Mouse (Mus musculus) MEL (cell line): ENCODE data around the gene Sult6b2. TPM values are rescaled to one million over a fixed set of nuclear protein-coding genes. Genes with fewer than 3 reads are reported as not detected.

Experiments used
- DNase-seq: peaks from one replicate; pipeline ENCODE4 v3.0.0; 2011; ENCODE audit warnings: low read depth, low spot score
- H3K27ac ChIP-seq: 2 replicates; pipeline ENCODE4 v1.5.1; 2012; ENCODE audit warnings: low read depth, mild to moderate bottlenecking, control low read depth, low read length, moderate library complexity; ENCODE audit not compliant: control insufficient read depth
- H3K27me3 ChIP-seq, 2 experiments: fragments of 150-350 bp in 1 of 2; sonication (generic) in 1 of 2; 2 replicates each; pipeline ENCODE4 v1.6.1; 2012; ENCODE audit warnings: low read length in 2 of 2, mild to moderate bottlenecking in 2 of 2, improper control_type of control experiment in 1 of 2, moderate library complexity in 1 of 2; ENCODE audit not compliant: insufficient read depth in 2 of 2, control insufficient read depth in 1 of 2
- H3K36me3 ChIP-seq, 2 experiments: 2 replicates each; pipeline ENCODE4 v1.6.1; 2012 to 2014; ENCODE audit warnings: low read length in 2 of 2, improper control_type of control experiment in 1 of 2, inconsistent platforms in 1 of 2, mild to moderate bottlenecking in 1 of 2; ENCODE audit not compliant: insufficient read depth in 2 of 2, control insufficient read depth in 1 of 2
- H3K4me1 ChIP-seq, 2 experiments: fragments of 150-350 bp in 1 of 2; sonication (generic) in 1 of 2; 2 replicates each; pipeline ENCODE4 v1.6.1; 2012; ENCODE audit warnings: low read length in 2 of 2, improper control_type of control experiment in 1 of 2, mild to moderate bottlenecking in 1 of 2; ENCODE audit not compliant: insufficient read depth in 2 of 2, control insufficient read depth in 1 of 2
- H3K4me3 ChIP-seq, 2 experiments: fragments of 150-350 bp in 1 of 2; sonication (generic) in 1 of 2; 2 replicates each; pipeline ENCODE4 v1.5.1; 2012; ENCODE audit warnings: low read depth in 2 of 2, low read length in 2 of 2, mild to moderate bottlenecking in 2 of 2, moderate library complexity in 2 of 2, control low read depth in 1 of 2, improper control_type of control experiment in 1 of 2; ENCODE audit not compliant: control insufficient read depth in 1 of 2, insufficient read depth in 1 of 2
- H3K79me2 ChIP-seq: 2 replicates; pipeline ENCODE4 v1.6.1; 2012; ENCODE audit warnings: mild to moderate bottlenecking, low read length, moderate library complexity; ENCODE audit not compliant: control insufficient read depth, poor library complexity, insufficient read depth
- H3K9ac ChIP-seq: 2 replicates; pipeline ENCODE4 v1.6.1; 2012; ENCODE audit warnings: low read depth, mild to moderate bottlenecking, control low read depth, low read length, moderate library complexity; ENCODE audit not compliant: control insufficient read depth, poor library complexity, severe bottlenecking
- H3K9me3 ChIP-seq: fragments of 150-350 bp; sonication (generic); replicated peaks from 2 replicates; pipeline ENCODE4 v1.6.1; 2012; ENCODE audit warnings: mild to moderate bottlenecking, low read length, improper control_type of control experiment, moderate library complexity; ENCODE audit not compliant: insufficient read depth
- BHLHE40 ChIP-seq: IDR thresholded peaks from 2 replicates; pipeline ENCODE4 v1.6.1; 2012; ENCODE audit warnings: low read depth, mild to moderate bottlenecking, inconsistent platforms, low read length, improper control_type of control experiment, borderline replicate concordance
- CHD1 ChIP-seq: IDR thresholded peaks from 2 replicates; pipeline ENCODE4 v1.6.1; 2012; ENCODE audit warnings: low read depth, mild to moderate bottlenecking, inconsistent platforms, low read length, improper control_type of control experiment
- CHD2 ChIP-seq: IDR thresholded peaks from 2 replicates; pipeline ENCODE4 v1.6.1; 2011; ENCODE audit warnings: low read length, improper control_type of control experiment
- CTCF ChIP-seq, 3 experiments: IDR thresholded peaks in 2 of 3; conservative IDR thresholded peaks in 1 of 3; 2 replicates each; pipeline ENCODE4 v1.5.1; 2011 to 2012; ENCODE audit warnings: low read length in 3 of 3, low read depth in 2 of 3, mild to moderate bottlenecking in 2 of 3, improper control_type of control experiment in 1 of 3, inconsistent platforms in 1 of 3, mixed read lengths in 1 of 3, moderate library complexity in 1 of 3; ENCODE audit not compliant: control insufficient read depth in 1 of 3, insufficient read depth in 1 of 3, poor library complexity in 1 of 3, severe bottlenecking in 1 of 3
- ELF1 ChIP-seq: IDR thresholded peaks from 2 replicates; pipeline ENCODE4 v1.6.1; 2014; ENCODE audit warnings: low read depth, mild to moderate bottlenecking, inconsistent platforms, low read length, improper control_type of control experiment, moderate library complexity
- EP300 ChIP-seq, 2 experiments: IDR thresholded peaks; 2 replicates each; pipeline ENCODE4 v1.6.1; 2011; ENCODE audit warnings: improper control_type of control experiment in 2 of 2, low read length in 2 of 2, low read depth in 1 of 2, mild to moderate bottlenecking in 1 of 2
- GABPA ChIP-seq: IDR thresholded peaks from 2 replicates; pipeline ENCODE4 v1.6.1; 2012; ENCODE audit warnings: low read depth, mild to moderate bottlenecking, inconsistent platforms, low read length, improper control_type of control experiment, moderate library complexity
- GATA1 ChIP-seq: IDR thresholded peaks from 2 replicates; pipeline ENCODE4 v1.6.1; 2011; ENCODE audit warnings: low read depth, low read length, improper control_type of control experiment
- HCFC1 ChIP-seq: IDR thresholded peaks from 2 replicates; pipeline ENCODE4 v1.6.1; 2012; ENCODE audit warnings: low read depth, mild to moderate bottlenecking, inconsistent platforms, low read length, improper control_type of control experiment, moderate library complexity
- JUND ChIP-seq: IDR thresholded peaks from 2 replicates; pipeline ENCODE4 v1.6.1; 2011; ENCODE audit warnings: low read depth, mild to moderate bottlenecking, improper control_type of control experiment, low read length
- KAT2A ChIP-seq: conservative IDR thresholded peaks from 2 replicates; pipeline ENCODE4 v1.6.1; 2012; ENCODE audit warnings: low read depth, low read length, improper control_type of control experiment, inconsistent platforms
- MAFK ChIP-seq: IDR thresholded peaks from 2 replicates; pipeline ENCODE4 v1.6.1; 2011; ENCODE audit warnings: low read depth, mild to moderate bottlenecking, low read length, improper control_type of control experiment, borderline replicate concordance
- MAX ChIP-seq: IDR thresholded peaks from 2 replicates; pipeline ENCODE4 v1.6.1; 2011; ENCODE audit warnings: low read length, improper control_type of control experiment
- MXI1 ChIP-seq: IDR thresholded peaks from 2 replicates; pipeline ENCODE4 v1.6.1; 2011; ENCODE audit warnings: mild to moderate bottlenecking, low read depth, low read length, improper control_type of control experiment
- MYC ChIP-seq: IDR thresholded peaks from 2 replicates; pipeline ENCODE4 v1.6.1; 2011; ENCODE audit warnings: low read depth, mild to moderate bottlenecking, low read length, improper control_type of control experiment, moderate library complexity
- POLR2A ChIP-seq, 2 experiments: IDR thresholded peaks; 2 replicates each; pipeline ENCODE4 v1.6.1; 2011 to 2012; ENCODE audit warnings: low read length in 2 of 2, mild to moderate bottlenecking in 2 of 2, control low read depth in 1 of 2, improper control_type of control experiment in 1 of 2, low read depth in 1 of 2, moderate library complexity in 1 of 2; ENCODE audit not compliant: control insufficient read depth in 1 of 2, insufficient read depth in 1 of 2, poor library complexity in 1 of 2
- POLR2AphosphoS2 ChIP-seq: IDR thresholded peaks from 2 replicates; pipeline ENCODE4 v1.6.1; 2011; ENCODE audit warnings: low read length, improper control_type of control experiment
- POLR2AphosphoS5 ChIP-seq: IDR thresholded peaks from 2 replicates; pipeline ENCODE4 v1.6.1; 2012; ENCODE audit warnings: low read depth, borderline replicate concordance, mild to moderate bottlenecking, inconsistent platforms, low read length, moderate library complexity, mixed read lengths
- RAD21 ChIP-seq: IDR thresholded peaks from 2 replicates; pipeline ENCODE4 v1.6.1; 2011; ENCODE audit warnings: mild to moderate bottlenecking, low read depth, low read length, improper control_type of control experiment
- SIN3A ChIP-seq: IDR thresholded peaks from 2 replicates; pipeline ENCODE4 v1.6.1; 2012; ENCODE audit warnings: low read length, improper control_type of control experiment, inconsistent platforms
- TAL1 ChIP-seq: IDR thresholded peaks from 2 replicates; pipeline ENCODE4 v1.6.1; 2012; ENCODE audit warnings: mild to moderate bottlenecking, inconsistent platforms, low read length, moderate library complexity, mixed read lengths
- TBP ChIP-seq: IDR thresholded peaks from 2 replicates; pipeline ENCODE4 v1.8.0; 2011; ENCODE audit warnings: low read depth, low read length, improper control_type of control experiment
- TCF12 ChIP-seq: IDR thresholded peaks from 2 replicates; pipeline ENCODE4 v1.6.1; 2014; ENCODE audit warnings: low read depth, mild to moderate bottlenecking, inconsistent platforms, low read length, improper control_type of control experiment, moderate library complexity
- USF1 ChIP-seq: IDR thresholded peaks from 2 replicates; pipeline ENCODE4 v1.6.1; 2014; ENCODE audit warnings: low read depth, mild to moderate bottlenecking, inconsistent platforms, low read length, improper control_type of control experiment, moderate library complexity
- USF2 ChIP-seq, 2 experiments: IDR thresholded peaks; 2 replicates each; pipeline ENCODE4 v1.6.1; 2011 to 2012; ENCODE audit warnings: improper control_type of control experiment in 2 of 2, low read length in 2 of 2, borderline replicate concordance in 1 of 2, inconsistent platforms in 1 of 2, low read depth in 1 of 2, mild to moderate bottlenecking in 1 of 2; ENCODE audit not compliant: insufficient read depth in 1 of 2
- ZC3H11A ChIP-seq: IDR thresholded peaks from 2 replicates; pipeline ENCODE4 v1.6.1; 2012; ENCODE audit warnings: low read depth, mild to moderate bottlenecking, inconsistent platforms, low read length, improper control_type of control experiment
- ZKSCAN1 ChIP-seq: IDR thresholded peaks from 2 replicates; pipeline ENCODE4 v1.6.1; 2012; ENCODE audit warnings: low read depth, mild to moderate bottlenecking, inconsistent platforms, low read length, improper control_type of control experiment, moderate library complexity
- ZMIZ1 ChIP-seq: IDR thresholded peaks from 2 replicates; pipeline ENCODE4 v1.6.1; 2012; ENCODE audit warnings: low read depth, mild to moderate bottlenecking, inconsistent platforms, low read length, improper control_type of control experiment, moderate library complexity
- ZNF384 ChIP-seq: IDR thresholded peaks from 2 replicates; pipeline ENCODE4 v1.6.1; 2012; ENCODE audit warnings: low read depth, mild to moderate bottlenecking, inconsistent platforms, low read length, improper control_type of control experiment
- polyA plus RNA-seq, 2 experiments: library from polyadenylated mRNA; stranded (reverse) in 1 of 2; unstranded in 1 of 2; fragments of >175 nt in 1 of 2; fragments of >200 nt in 1 of 2; gene quantifications; 2 replicates each; pipeline versions ENCODE4 v1.2.1 to v1.2.4; 2012; ENCODE audit warnings: low replicate concordance in 2 of 2, low read depth in 1 of 2; ENCODE audit not compliant: insufficient read length in 2 of 2, insufficient read depth in 1 of 2, missing spikeins in 1 of 2
- total RNA-seq: library from RNA; depleted of rRNA; stranded (reverse); fragments of 300-350 nt; gene quantifications from 2 replicates; pipeline ENCODE4 v1.2.3, GENCODE M21; 2012; rRNA removed

Sult6b2 gene
- total RNA-seq, result not detected in 2 replicates
- polyA plus RNA-seq, result under 1 TPM in 1 of 2 experiments, not detected in 1; 0.07 TPM

DNA sequence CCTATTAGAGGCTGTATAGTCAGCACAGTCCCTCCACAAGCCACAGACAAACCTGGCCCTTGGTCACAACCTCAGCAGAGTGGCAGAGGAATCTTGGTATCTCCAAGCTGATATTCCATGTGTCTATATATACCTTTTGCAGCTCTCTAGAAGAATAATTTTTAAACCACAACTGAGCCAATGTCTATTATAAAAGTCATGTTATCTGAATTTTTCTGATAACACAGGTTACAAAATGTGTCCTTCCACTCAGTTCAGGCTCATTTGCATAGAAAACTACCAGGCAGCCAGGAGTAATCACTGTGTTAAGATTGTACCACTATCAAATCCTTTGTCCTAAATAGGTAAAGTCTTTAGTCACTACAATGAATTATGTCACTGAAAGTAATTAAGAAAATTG lies at the start of gene Sult6b2:
Gene Sult6b2, minus strand, starts transcription at position 101 of the 400 bp plus-strand sequence.
- TF ChIP-seq ZMIZ1 (no peak), HCFC1 (no peak), ZKSCAN1 (no peak), KAT2A (no peak), MYC (no peak), BHLHE40 (no peak), ELF1 (no peak), POLR2AphosphoS2 (no peak), USF2 (IDR thresholded peaks at IDR 0.05; ENCODE audit: borderline replicate concordance in 1 of 2, insufficient read depth in 1 of 2, low read depth in 1 of 2, low read length in 2 of 2) (no peak), EP300 (IDR thresholded peaks at IDR 0.05; ENCODE audit: low read depth in 1 of 2, low read length in 2 of 2) (no peak), USF1 (no peak), GABPA (no peak), TCF12 (no peak), RAD21 (no peak), TAL1 (no peak), TBP (no peak), POLR2A (IDR thresholded peaks at IDR 0.05; ENCODE audit: control insufficient read depth in 1 of 2, insufficient read depth in 1 of 2, low read depth in 1 of 2, low read length in 2 of 2, poor library complexity in 1 of 2) (no peak), CTCF (IDR thresholded peaks at IDR 0.05 in 2 of 3, conservative IDR thresholded peaks at IDR 0.05 in 1 of 3; ENCODE audit: control insufficient read depth in 1 of 3, insufficient read depth in 1 of 3, low read depth in 2 of 3, low read length in 3 of 3, poor library complexity in 1 of 3, severe bottlenecking in 1 of 3) (no peak), GATA1 (no peak)
- H3K27ac ChIP-seq, result no peak within 1 kb of the TSS

GRCm38 (mm10) chr6:142852419-142853377 lies 48.4 kb upstream of the Sult6b2 start:
- H3K4me1 ChIP-seq, result no peaks in the 10 kb centered on the region
- TF ChIP-seq TCF12 (no peak), USF1 (no peak), POLR2AphosphoS5 (no peak), CHD1 (no peak), ZC3H11A (no peak), MAFK (no peak), TAL1 (no peak), ZNF384 (no peak), SIN3A (no peak), JUND (no peak), POLR2A (IDR thresholded peaks at IDR 0.05; ENCODE audit: control insufficient read depth in 1 of 2, insufficient read depth in 1 of 2, low read depth in 1 of 2, low read length in 2 of 2, poor library complexity in 1 of 2) (no peak), RAD21 (no peak), GATA1 (no peak), CHD2 (no peak), MXI1 (no peak), GABPA (no peak), EP300 (IDR thresholded peaks at IDR 0.05; ENCODE audit: low read depth in 1 of 2, low read length in 2 of 2) (no peak), MAX (no peak), TBP (no peak)
- no peaks in the 10 kb centered on the region; a peak in 1 of 4 replicates for H3K36me3 ChIP-seq
- no peak overlapping the region for H3K27ac ChIP-seq
- no peaks in the 10 kb centered on the region; a peak in 1 of 4 replicates for H3K27me3 ChIP-seq
- H3K9me3 ChIP-seq, result no peaks in the 10 kb centered on the region
- no peak for DNase-seq
- H3K79me2 ChIP-seq, result no peaks in the 10 kb centered on the region
- no peak overlapping the region for H3K9ac ChIP-seq
- no peak overlapping the region for H3K4me3 ChIP-seq

More for the DNA sequence above, at the start of gene Sult6b2:
- DNase-seq, result no peak
- no peaks in the 10 kb centered on the region for H3K27me3 ChIP-seq
- no peaks in the 10 kb centered on the region for H3K9me3 ChIP-seq
- H3K4me1 ChIP-seq, result peaks cover 8 to 36% of the 10 kb centered on the region in 2 experiments
- no peaks in the 10 kb centered on the region for H3K79me2 ChIP-seq
- no peak within 1 kb of the TSS for H3K9ac ChIP-seq
- H3K36me3 ChIP-seq, result peaks cover 0 to 23% of the 10 kb centered on the region in 2 experiments; a peak in 2 of 4 replicates
- no peak within 1 kb of the TSS for H3K4me3 ChIP-seq
